Mouse (Mus musculus) regulatory T cell (primary cell): ENCODE measurements around the gene Mpp2.

Experiments used
- in situ Hi-C: fragments of 300-600 bp; cut with MboI, MseI; formaldehyde crosslinking; loops from one replicate; pipeline ENCODE4 v1.15.1; 2025; ENCODE audit warnings: high pct_unique_total_duplicates

The Mpp2 gene

DNA sequence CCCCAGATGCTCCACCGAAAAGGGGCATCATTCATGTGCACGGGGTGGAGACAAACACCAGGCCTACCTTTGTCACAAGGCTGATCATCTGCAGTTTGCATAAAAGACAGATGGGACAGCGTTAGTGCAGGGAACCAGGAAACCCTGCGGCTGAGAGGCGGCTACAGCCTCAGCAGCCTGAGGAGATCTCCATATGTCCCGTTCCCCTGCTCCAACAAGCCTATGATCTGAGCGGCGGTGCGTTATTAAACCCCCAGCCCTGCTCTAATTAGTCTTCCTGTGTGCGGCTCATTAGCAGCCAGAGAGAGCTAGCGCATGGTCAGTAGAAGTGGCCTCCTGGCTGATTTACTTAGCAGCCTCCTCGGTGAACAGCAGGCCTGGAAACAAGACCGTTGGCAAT is 78.2 kb downstream of the Mpp2 start:
- in situ Hi-C loops: no loop called here

DNA sequence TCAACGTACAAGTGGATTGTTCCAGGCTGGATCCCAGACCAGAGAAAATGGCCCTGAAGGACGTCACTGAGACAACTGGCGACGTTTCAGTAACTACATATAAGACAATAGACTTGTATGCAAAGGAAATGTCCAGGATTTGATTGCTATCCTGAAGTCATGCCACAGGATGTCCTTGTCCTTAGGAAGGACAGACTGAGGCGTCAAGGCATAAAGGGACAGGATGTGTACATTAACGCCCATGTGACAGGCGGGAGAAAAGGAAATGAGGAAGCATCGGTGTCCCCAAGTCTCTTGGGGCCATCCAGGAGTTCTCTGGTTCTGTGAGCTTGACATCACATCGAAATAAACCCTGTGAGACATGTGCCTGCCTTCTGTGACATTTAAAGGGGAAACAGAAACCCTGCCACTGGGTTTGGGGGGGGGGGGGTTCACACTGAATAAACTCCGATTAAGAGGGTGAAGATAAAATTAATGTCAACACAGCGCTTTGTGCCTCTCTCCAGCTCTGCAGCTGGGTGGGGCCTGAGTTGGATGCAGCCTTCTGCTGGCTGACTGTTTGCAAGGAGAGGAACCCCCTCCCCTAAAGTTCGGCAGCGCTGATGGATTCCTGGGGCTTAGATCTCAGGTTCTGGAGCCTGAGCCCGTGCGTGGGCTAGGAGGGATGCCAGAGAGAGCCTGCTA is 79.2 kb downstream of the Mpp2 start:
- in situ Hi-C loops: no loop called here

DNA sequence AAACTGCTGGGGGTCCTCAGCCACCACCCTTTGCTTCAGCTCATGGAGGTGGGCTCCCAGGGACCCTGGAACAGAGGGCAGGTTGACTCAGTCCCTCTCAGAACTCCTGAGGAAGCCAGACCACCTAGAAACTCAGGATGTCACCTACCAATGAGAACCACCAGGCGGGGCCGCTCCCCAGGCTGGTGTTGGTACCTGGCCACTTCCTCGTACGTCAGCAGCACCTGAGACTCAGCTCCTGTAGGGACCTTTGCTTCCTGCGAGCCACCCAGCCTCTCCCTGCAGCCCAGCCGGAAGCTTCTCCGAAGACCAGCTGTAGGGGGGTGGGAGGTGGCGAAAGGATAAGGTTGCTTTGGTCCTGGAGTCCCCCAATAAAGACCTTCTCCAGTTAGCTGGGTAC is 79.9 kb downstream of the Mpp2 start:
- in situ Hi-C loops: no loop called here
